Mouse (Mus musculus) liver, postnatal 0 days (tissue): ENCODE results near the gene Grifin.

ENCODE experiments used
- CTCF ChIP-seq: sonication (generic); IDR thresholded peaks from 2 replicates; pipeline ENCODE4 v1.5.1; 2016; ENCODE audit warnings: antibody characterized with exemption, low read depth
- EP300 ChIP-seq: IDR thresholded peaks from 2 replicates; pipeline ENCODE4 v1.6.1; 2016; ENCODE audit warnings: antibody characterized with exemption, low read depth, mild to moderate bottlenecking

- TF ChIP-seq CTCF (no peak), EP300 (no peak)
These were observed 46.2 kb upstream of the Grifin start for GRCm38 (mm10) chr5:140611021-140611583.
